ENCODE assay signal across 12 mouse cellular contexts in the genomic region with DNA sequence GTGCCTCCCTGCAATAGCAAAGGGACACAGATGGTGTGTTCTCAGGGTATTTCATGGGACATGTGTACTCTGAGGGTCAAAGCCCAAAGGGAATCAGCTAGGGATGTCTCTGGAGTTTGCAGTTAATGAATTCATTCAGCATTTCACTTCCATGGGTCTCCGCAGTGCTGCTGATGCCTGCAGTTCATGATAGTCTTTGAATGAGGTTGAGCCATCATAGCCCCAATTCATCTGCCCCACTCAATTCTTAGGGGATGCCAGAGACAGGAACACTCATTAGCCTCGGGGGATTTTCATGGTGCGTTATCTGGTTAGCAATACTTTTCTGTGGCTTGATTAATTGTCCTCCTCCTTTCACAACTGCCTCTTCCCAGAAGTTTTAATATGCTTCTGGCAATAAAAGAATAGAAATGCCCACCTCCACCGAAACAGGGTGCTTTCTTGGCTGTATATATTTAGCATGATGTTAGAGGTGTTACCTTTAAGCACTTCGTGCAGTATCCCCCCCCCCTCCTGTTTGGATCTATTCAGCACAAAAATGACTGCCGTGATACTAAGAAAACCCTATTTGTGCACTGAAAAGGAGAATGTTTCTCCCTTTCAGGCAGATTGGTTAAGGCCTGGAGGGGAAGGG.
A peak's percentile ranks its signal among the peaks of the same experiment; 100 is the strongest.
DNase-seq lines count a peak whose midpoint lies in the region; ATAC-seq and TF ChIP-seq lines count a peak whose summit lies in the region.
"Had no signal": no experiment of that assay in that cellular context is flagged by ENCODE, and none has a peak within 500 bp of the region (broad histone marks: within the 10 kb centered on the region; RNA-seq: fewer than 3 reads in every experiment).

No protein-coding gene starts in this region.

- H3K9ac ChIP-seq in neural tube, embryonic 11.5 days (ENCODE audit: low read length), result no peak overlapping the region
- H3K9ac ChIP-seq in forebrain, embryonic 14.5 days (ENCODE audit: low read length), result no peak overlapping the region
- H3K9ac ChIP-seq in midbrain, embryonic 11.5 days (ENCODE audit: low read length), result no peak overlapping the region

- no peaks in the 10 kb centered on the region for H3K9me3 ChIP-seq in neural tube, embryonic 11.5 days (ENCODE audit: control insufficient read depth, low read length)
- H3K9me3 ChIP-seq in forebrain, embryonic 14.5 days (replicated peaks; ENCODE audit: control insufficient read depth, low read length), result no peaks in the 10 kb centered on the region
- no peaks in the 10 kb centered on the region for H3K9me3 ChIP-seq in midbrain, embryonic 11.5 days (ENCODE audit: control insufficient read depth, low read length)

- TF ChIP-seq CTCF in thymus, adult 2 months (IDR thresholded peaks at IDR 0.05; ENCODE audit: borderline replicate concordance, control insufficient read depth, extremely low read depth, insufficient read depth, low read length, poor library complexity), result no peak

- no peaks in the 10 kb centered on the region for H3K4me1 ChIP-seq in neural tube, embryonic 11.5 days (ENCODE audit: control insufficient read depth, insufficient read depth, low read length)
- H3K4me1 ChIP-seq in forebrain, embryonic 14.5 days (ENCODE audit: control insufficient read depth, insufficient read depth, low read length), result peaks cover 5% of the 10 kb centered on the region; the same call in 1 of the 2 replicates
- H3K4me1 ChIP-seq in midbrain, embryonic 11.5 days (ENCODE audit: control insufficient read depth, insufficient read depth, low read length), result peaks cover 2% of the 10 kb centered on the region; the same call in 1 of the 2 replicates
- H3K4me1 ChIP-seq in thymus, adult 2 months (replicated peaks; ENCODE audit: control insufficient read depth, insufficient read depth, low read length), result no peaks in the 10 kb centered on the region

- H3K4me3 ChIP-seq in neural tube, embryonic 11.5 days (ENCODE audit: low read depth, low read length), result no peak overlapping the region
- no peak overlapping the region for H3K4me3 ChIP-seq in forebrain, embryonic 14.5 days (ENCODE audit: low read depth, low read length)
- no peak overlapping the region for H3K4me3 ChIP-seq in midbrain, embryonic 11.5 days (ENCODE audit: low read depth, low read length)
- H3K4me3 ChIP-seq in thymus, adult 2 months (ENCODE audit: control insufficient read depth, insufficient read depth, low read length), result no peak overlapping the region

- no peak overlapping the region for H3K27ac ChIP-seq in neural tube, embryonic 11.5 days (ENCODE audit: low read depth, low read length)
- H3K27ac ChIP-seq in forebrain, embryonic 14.5 days (ENCODE audit: low read depth, low read length), result peak overlapping the region; percentile 58; the same call in 1 of the 2 replicates
- H3K27ac ChIP-seq in midbrain, embryonic 11.5 days (ENCODE audit: low read depth, low read length), result no peak overlapping the region
- H3K27ac ChIP-seq in thymus, adult 2 months (ENCODE audit: control insufficient read depth, insufficient read depth, low read length), result no peak overlapping the region

- 37% methylated on average over 6 of the region's 6 CpGs for WGBS in neural tube, embryonic 11.5 days
- WGBS in forebrain, embryonic 14.5 days, result 26% methylated on average over 6 of the region's 6 CpGs
- WGBS in midbrain, embryonic 11.5 days, result 34% methylated on average over 6 of the region's 6 CpGs
- 78% methylated on average over 6 of the region's 6 CpGs for WGBS in thymus, adult 2 months

- no peak overlapping the region for H3K4me2 ChIP-seq in neural tube, embryonic 11.5 days (ENCODE audit: low read depth)
- H3K4me2 ChIP-seq in forebrain, embryonic 14.5 days (ENCODE audit: low read length), result peak overlapping the region; percentile 39
- H3K4me2 ChIP-seq in midbrain, embryonic 11.5 days, result peak overlapping the region; percentile 36; the same call in 1 of the 2 replicates

- no peaks in the 10 kb centered on the region for H3K27me3 ChIP-seq in neural tube, embryonic 11.5 days (ENCODE audit: control insufficient read depth, insufficient read depth, low read length)
- H3K27me3 ChIP-seq in forebrain, embryonic 14.5 days (replicated peaks; ENCODE audit: control insufficient read depth, insufficient read depth, low read length), result no peaks in the 10 kb centered on the region
- H3K27me3 ChIP-seq in midbrain, embryonic 11.5 days (ENCODE audit: control insufficient read depth, insufficient read depth, low read length), result no peaks in the 10 kb centered on the region
- H3K27me3 ChIP-seq in thymus, adult 2 months (ENCODE audit: control insufficient read depth, insufficient read depth, low read length), result no peaks in the 10 kb centered on the region

- no peak for TF ChIP-seq POLR2A in thymus, adult 2 months (IDR thresholded peaks at IDR 0.05; ENCODE audit: control insufficient read depth, extremely low read depth, insufficient read depth, low read length, poor library complexity)

- peak; percentile 87 for ATAC-seq in neural tube, embryonic 11.5 days (ENCODE audit: insufficient read depth, low FRiP score, low TSS enrichment)
- ATAC-seq in forebrain, embryonic 14.5 days, result peak; percentile 78
- ATAC-seq in midbrain, embryonic 11.5 days (ENCODE audit: low FRiP score), result peak; percentile 33; the same call in 1 of the 2 replicates
- ATAC-seq: lung, postnatal 0 days had no signal

- DNase-seq in neural tube, embryonic 11.5 days (ENCODE audit: low spot score), result peak; percentile 46
- DNase-seq in neural tube, embryonic 10.5 days (ENCODE audit: extremely low spot score, low spot score), result no peak
- peak; percentile 62 for DNase-seq in forebrain, embryonic 14.5 days (ENCODE audit: low spot score)
- DNase-seq in midbrain, embryonic 11.5 days (ENCODE audit: low spot score, missing footprints), result peak; percentile 87
- DNase-seq in thymus, adult 2 months, result no peak
- DNase-seq in thymus, postnatal 14 days, result no peak
- DNase-seq in kidney, adult 8-10 months, result no peak
- DNase-seq in right cerebral cortex, postnatal 36 days (ENCODE audit: low spot score in 2 of 2), result no peak
- DNase-seq: B cell, adult 2 months; heart, postnatal 10 days; spleen, adult 18-20 months had no signal

- no peaks in the 10 kb centered on the region for H3K36me3 ChIP-seq in neural tube, embryonic 11.5 days (ENCODE audit: control insufficient read depth, insufficient read depth, low read length)
- H3K36me3 ChIP-seq in forebrain, embryonic 14.5 days (ENCODE audit: control insufficient read depth, insufficient read depth, low read length), result no peaks in the 10 kb centered on the region
- no peaks in the 10 kb centered on the region for H3K36me3 ChIP-seq in midbrain, embryonic 11.5 days (ENCODE audit: control insufficient read depth, insufficient read depth, low read length)
- no peaks in the 10 kb centered on the region for H3K36me3 ChIP-seq in thymus, adult 2 months (ENCODE audit: control insufficient read depth, insufficient read depth, low read length)

Comparison
In these comparisons a context has a peak if more than half of its experiments do, and no peak if none do; other contexts are left out.
1. DNase-seq: peak in neural tube, embryonic 11.5 days (single experiment), forebrain, embryonic 14.5 days (single experiment) and midbrain, embryonic 11.5 days (single experiment); none in neural tube, embryonic 10.5 days (single experiment), thymus, adult 2 months (single experiment), thymus, postnatal 14 days (single experiment), kidney, adult 8-10 months (0 of 2) and right cerebral cortex, postnatal 36 days (0 of 2).
2. ATAC-seq: peak in every context shown above with its lines; median percentile 87 in neural tube, embryonic 11.5 days; 78 in forebrain, embryonic 14.5 days; 33 in midbrain, embryonic 11.5 days.